Mouse (Mus musculus) CH12.LX (cell line): ENCODE measurements around the gene Gdpd1. TPM values are rescaled to one million over a fixed set of nuclear protein-coding genes. Genes with fewer than 3 reads are reported as not detected.
A peak's percentile ranks its signal among the peaks of the same experiment; 100 is the strongest.

ENCODE experiments used
- DNase-seq: peaks from one replicate; pipeline ENCODE4 v3.0.0-alpha.2; 2013; ENCODE audit errors: extremely low read depth
- H3K27ac ChIP-seq: 2 replicates; pipeline ENCODE4 v1.5.1; 2012; ENCODE audit warnings: low read depth, mild to moderate bottlenecking, control low read depth, moderate library complexity; ENCODE audit not compliant: insufficient read depth
- H3K27me3 ChIP-seq: replicated peaks from 2 replicates; pipeline ENCODE3; 2012; ENCODE audit warnings: inconsistent platforms
- H3K36me3 ChIP-seq, 2 experiments: replicated peaks in 1 of 2; 2 replicates each; pipeline versions ENCODE3 to v1.6.1; 2012; ENCODE audit warnings: inconsistent platforms in 1 of 2, low read length in 1 of 2, mild to moderate bottlenecking in 1 of 2, mixed read lengths in 1 of 2, moderate library complexity in 1 of 2; ENCODE audit not compliant: control insufficient read depth in 1 of 2, insufficient read depth in 1 of 2
- H3K4me1 ChIP-seq, 2 experiments: 2 replicates each; pipeline ENCODE4 v1.6.1; 2012; ENCODE audit warnings: inconsistent platforms in 1 of 2, moderate library complexity in 1 of 2; ENCODE audit not compliant: insufficient read depth in 2 of 2, control insufficient read depth in 1 of 2
- H3K4me2 ChIP-seq: 2 replicates; pipeline ENCODE4 v1.6.1; 2012; ENCODE audit warnings: low read depth, mild to moderate bottlenecking, control low read depth; ENCODE audit not compliant: poor library complexity, insufficient read depth, severe bottlenecking
- H3K4me3 ChIP-seq, 3 experiments: fragments of 150-350 bp in 1 of 3; sonication (generic) in 1 of 3; replicated peaks in 1 of 3; 2 replicates each; pipeline versions ENCODE3 to v1.5.1; 2011 to 2012; ENCODE audit warnings: low read depth in 2 of 3, low read length in 2 of 3, mild to moderate bottlenecking in 2 of 3, moderate library complexity in 2 of 3, control low read depth in 1 of 3, improper control_type of control experiment in 1 of 3, inconsistent platforms in 1 of 3, mixed read lengths in 1 of 3; ENCODE audit not compliant: poor library complexity in 1 of 3
- H3K79me2 ChIP-seq: replicated peaks from 2 replicates; pipeline ENCODE4 v1.6.1; 2012; ENCODE audit warnings: mild to moderate bottlenecking, moderate library complexity; ENCODE audit not compliant: control insufficient read depth, poor library complexity, insufficient read depth, severe bottlenecking; ENCODE audit errors: extremely low read depth
- H3K9ac ChIP-seq: 2 replicates; pipeline ENCODE4 v1.6.1; 2012; ENCODE audit warnings: low read depth, mild to moderate bottlenecking, control low read depth, moderate library complexity; ENCODE audit not compliant: insufficient read depth
- H3K9me3 ChIP-seq: replicated peaks from 2 replicates; pipeline ENCODE3; 2012; ENCODE audit warnings: low read length, inconsistent platforms, mixed read lengths
- CHD2 ChIP-seq: IDR thresholded peaks from 2 replicates; pipeline ENCODE4 v1.6.1; 2011; ENCODE audit warnings: low read length, improper control_type of control experiment
- CTCF ChIP-seq, 2 experiments: IDR thresholded peaks in 1 of 2; conservative IDR thresholded peaks in 1 of 2; 2 replicates each; pipeline ENCODE4 v1.5.1; 2011 to 2012; ENCODE audit warnings: low read depth in 2 of 2, low read length in 2 of 2, improper control_type of control experiment in 1 of 2, inconsistent platforms in 1 of 2, mild to moderate bottlenecking in 1 of 2, moderate library complexity in 1 of 2
- ELF1 ChIP-seq: IDR thresholded peaks from 2 replicates; pipeline ENCODE4 v1.6.1; 2014; ENCODE audit warnings: low read depth, mild to moderate bottlenecking, inconsistent platforms, low read length, improper control_type of control experiment
- EP300 ChIP-seq: IDR thresholded peaks from 2 replicates; pipeline ENCODE4 v1.6.1; 2011; ENCODE audit warnings: low read length, improper control_type of control experiment
- ETS1 ChIP-seq: conservative IDR thresholded peaks from 2 replicates; pipeline ENCODE4 v1.6.1; 2012; ENCODE audit warnings: low read depth, mild to moderate bottlenecking, inconsistent platforms, low read length, improper control_type of control experiment, moderate library complexity
- GABPA ChIP-seq: IDR thresholded peaks from 2 replicates; pipeline ENCODE4 v1.6.1; 2012; ENCODE audit warnings: low read depth, low read length, improper control_type of control experiment, inconsistent platforms; ENCODE audit not compliant: insufficient replicate concordance
- HCFC1 ChIP-seq: IDR thresholded peaks from 2 replicates; pipeline ENCODE4 v1.6.1; 2012; ENCODE audit warnings: low read depth, mild to moderate bottlenecking, inconsistent platforms, low read length, improper control_type of control experiment
- IRF4 ChIP-seq: IDR thresholded peaks from 2 replicates; pipeline ENCODE4 v1.6.1; 2014; ENCODE audit warnings: low read depth, mild to moderate bottlenecking, inconsistent platforms, low read length, improper control_type of control experiment
- JUND ChIP-seq: conservative IDR thresholded peaks from 2 replicates; pipeline ENCODE4 v1.6.1; 2011; ENCODE audit warnings: low read depth, low read length, improper control_type of control experiment
- MAFK ChIP-seq: IDR thresholded peaks from 2 replicates; pipeline ENCODE4 v1.6.1; 2011; ENCODE audit warnings: low read length, improper control_type of control experiment; ENCODE audit not compliant: insufficient replicate concordance
- MAX ChIP-seq: IDR thresholded peaks from 2 replicates; pipeline ENCODE4 v1.6.1; 2011; ENCODE audit warnings: low read length, improper control_type of control experiment
- MAZ ChIP-seq: IDR thresholded peaks from 2 replicates; pipeline ENCODE4 v1.6.1; 2012; ENCODE audit warnings: low read depth, mild to moderate bottlenecking, inconsistent platforms, low read length, improper control_type of control experiment, moderate library complexity
- MXI1 ChIP-seq: IDR thresholded peaks from 2 replicates; pipeline ENCODE4 v1.6.1; 2011; ENCODE audit warnings: mild to moderate bottlenecking, low read depth, low read length, improper control_type of control experiment
- NELFE ChIP-seq: IDR thresholded peaks from 2 replicates; pipeline ENCODE4 v1.6.1; 2011; ENCODE audit warnings: low read depth, low read length, improper control_type of control experiment
- PAX5 ChIP-seq: IDR thresholded peaks from 2 replicates; pipeline ENCODE4 v1.6.1; 2012; ENCODE audit warnings: low read length, inconsistent platforms, mixed read lengths
- POLR2A ChIP-seq: IDR thresholded peaks from 2 replicates; pipeline ENCODE4 v1.6.1; 2011; ENCODE audit warnings: low read depth, mild to moderate bottlenecking, improper control_type of control experiment, low read length
- POLR2AphosphoS2 ChIP-seq: IDR thresholded peaks from 2 replicates; pipeline ENCODE4 v1.6.1; 2011; ENCODE audit warnings: low read depth, low read length, improper control_type of control experiment
- RAD21 ChIP-seq: IDR thresholded peaks from 2 replicates; pipeline ENCODE4 v1.6.1; 2011; ENCODE audit warnings: low read depth, mild to moderate bottlenecking, low read length, improper control_type of control experiment, moderate library complexity
- RCOR1 ChIP-seq: conservative IDR thresholded peaks from 2 replicates; pipeline ENCODE4 v1.6.1; 2012; ENCODE audit warnings: low read depth, mild to moderate bottlenecking, inconsistent platforms, low read length, improper control_type of control experiment
- TCF12 ChIP-seq: IDR thresholded peaks from 2 replicates; pipeline ENCODE4 v1.6.1; 2014; ENCODE audit warnings: low read depth, mild to moderate bottlenecking, inconsistent platforms, low read length, improper control_type of control experiment
- UBTF ChIP-seq: IDR thresholded peaks from 2 replicates; pipeline ENCODE4 v1.6.1; 2012; ENCODE audit warnings: low read depth, mild to moderate bottlenecking, inconsistent platforms, low read length, improper control_type of control experiment, moderate library complexity
- ZC3H11A ChIP-seq: IDR thresholded peaks from 2 replicates; pipeline ENCODE4 v1.6.1; 2012; ENCODE audit warnings: low read depth, mild to moderate bottlenecking, inconsistent platforms, low read length, improper control_type of control experiment
- ZMIZ1 ChIP-seq: IDR thresholded peaks from 2 replicates; pipeline ENCODE4 v1.6.1; 2012; ENCODE audit warnings: low read depth, mild to moderate bottlenecking, inconsistent platforms, low read length, improper control_type of control experiment
- ZNF384 ChIP-seq: IDR thresholded peaks from 2 replicates; pipeline ENCODE4 v1.6.1; 2012; ENCODE audit warnings: low read depth, low read length, improper control_type of control experiment, inconsistent platforms
- dilution Hi-C: fragments of 300-500 bp; cut with MboI; formaldehyde crosslinking; loops from 2 replicates; pipeline ENCODE4 v1.14.3; 2020; ENCODE audit warnings: low sequenced_read_pairs; ENCODE audit not compliant: extremely low pct_unique_long_range_greater_than_20kb, extremely low pct_ligation_motif_present
- in situ Hi-C: fragments of 300-500 bp; cut with MboI; formaldehyde crosslinking; loops from 3 replicates; pipeline ENCODE4 v1.14.3; 2019; ENCODE audit warnings: low sequenced_read_pairs, low pct_ligation_motif_present, low pct_unique_long_range_greater_than_20kb, mixed read lengths
- polyA plus RNA-seq: library from polyadenylated mRNA; unstranded; fragments of >175 nt; gene quantifications from 2 replicates; pipeline ENCODE4 v1.2.1, GENCODE M21; 2012; ENCODE audit warnings: low read depth; ENCODE audit not compliant: insufficient read length
- total RNA-seq, 2 experiments: library from RNA; depleted of rRNA; stranded (reverse); fragments of 300-350 nt in 1 of 2; fragments of >200 nt in 1 of 2; gene quantifications; 2 replicates each; pipeline ENCODE4 v1.2.3; 2012 to 2014

Gene Gdpd1
- total and polyA plus RNA-seq, 3 experiments, result 2.3 to 3.9 (median 2.7) TPM

DNA sequence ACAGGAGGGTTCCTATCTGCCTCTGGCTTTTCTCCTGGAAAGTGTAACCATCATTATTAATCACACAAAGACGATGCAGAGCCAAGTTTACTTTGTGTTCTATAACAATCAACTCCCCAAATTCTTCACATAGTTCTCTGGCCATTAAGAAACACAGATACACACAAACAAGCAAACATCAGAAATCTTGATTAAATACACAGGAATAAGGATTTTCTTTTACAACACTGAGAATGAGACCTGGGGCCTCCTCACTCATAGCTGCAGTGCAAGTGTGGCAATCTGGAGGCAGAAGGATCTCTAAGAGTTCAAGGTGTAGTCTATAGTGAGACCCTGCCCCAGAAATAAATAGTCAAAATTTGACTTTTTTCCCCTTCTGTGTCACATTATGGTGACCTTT, 9.8 kb upstream of the Gdpd1 start:
- Histone ChIP-seq H3K27ac (no peak overlapping the region), H3K4me2 (no peak overlapping the region), H3K79me2 (peaks cover 56% of the 10 kb centered on the region), H3K9me3 (no peaks in the 10 kb centered on the region), H3K4me1 (peaks cover 12 to 41% of the 10 kb centered on the region in 2 experiments), H3K27me3 (no peaks in the 10 kb centered on the region), H3K4me3 (no peak overlapping the region), H3K9ac (no peak overlapping the region), H3K36me3 (peaks cover 30 to 64% of the 10 kb centered on the region in 2 experiments)
- in situ Hi-C loops (no loop called here), dilution Hi-C loops (no loop called here)
- TF ChIP-seq POLR2AphosphoS2, result no peak
- no peak for TF ChIP-seq PAX5
- no peak for TF ChIP-seq MAZ
- no peak for TF ChIP-seq ELF1
- TF ChIP-seq NELFE, result no peak
- no peak for TF ChIP-seq UBTF
- TF ChIP-seq RAD21, result no peak
- no peak for TF ChIP-seq MAFK
- TF ChIP-seq ETS1, result no peak
- TF ChIP-seq JUND, result no peak
- no peak for TF ChIP-seq EP300
- no peak for TF ChIP-seq MXI1
- TF ChIP-seq TCF12, result no peak
- TF ChIP-seq ZMIZ1, result no peak
- no peak for TF ChIP-seq IRF4
- TF ChIP-seq CHD2, result no peak
- no peak for TF ChIP-seq HCFC1
- no peak for TF ChIP-seq ZNF384
- no peak for TF ChIP-seq POLR2A
- no peak for DNase-seq

DNA sequence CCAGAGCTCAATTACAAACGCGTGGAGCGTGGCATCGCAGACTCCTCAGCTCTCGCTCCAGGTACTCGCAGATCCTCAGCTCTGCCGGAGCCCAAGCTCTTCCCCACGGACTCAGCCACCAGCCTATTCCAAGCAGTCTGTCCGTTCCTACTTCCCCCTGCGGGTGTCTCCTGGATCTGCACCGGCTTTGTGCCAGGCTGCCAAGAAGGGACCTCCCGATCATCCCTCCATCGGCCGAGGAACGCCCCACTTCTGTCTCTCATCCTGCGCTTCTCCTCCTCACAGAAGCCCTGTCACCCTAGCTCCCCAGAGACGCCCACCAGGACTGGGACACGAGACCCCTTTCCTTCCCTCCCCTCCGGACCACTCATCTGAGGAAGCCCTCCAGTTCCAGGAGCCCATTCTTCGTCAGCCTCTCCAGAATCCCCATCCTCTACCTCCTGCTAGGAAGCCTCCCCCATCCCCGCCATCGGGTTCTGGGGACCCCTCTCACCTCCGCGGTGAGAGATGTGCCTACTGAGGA, 458 bp downstream of the Gdpd1 start:
- Histone ChIP-seq H3K27ac (no peak overlapping the region), H3K4me1 (peaks cover 0 to 15% of the 10 kb centered on the region in 2 experiments; a peak in 2 of 4 replicates), H3K36me3 (peaks cover 10 to 22% of the 10 kb centered on the region in 2 experiments), H3K4me3 (peak overlapping the region; percentile 51 to 62 (median 59)), H3K9ac (peak overlapping the region; percentile 59), H3K79me2 (no peaks in the 10 kb centered on the region), H3K9me3 (no peaks in the 10 kb centered on the region), H3K27me3 (peaks cover 6% of the 10 kb centered on the region), H3K4me2 (peak overlapping the region; percentile 92)
- dilution Hi-C loops, result no loop called here
- in situ Hi-C loops, result no loop called here
- peak; percentile 18; the same call in 1 of the 2 replicates for TF ChIP-seq MXI1
- TF ChIP-seq ETS1, result no peak
- no peak for TF ChIP-seq POLR2AphosphoS2
- peak in 1 of 2 experiments; percentile 41; a peak in 2 of 4 replicates for TF ChIP-seq CTCF (conservative IDR thresholded peaks at IDR 0.05 in 1 of 2, IDR thresholded peaks at IDR 0.05 in 1 of 2; ENCODE audit: low read depth in 2 of 2, low read length in 2 of 2)
- no peak for TF ChIP-seq RCOR1
- no peak; the same call in 1 of the 2 replicates for TF ChIP-seq RAD21
- TF ChIP-seq GABPA, result no peak
- no peak for TF ChIP-seq HCFC1
- TF ChIP-seq MAX, result no peak
- 0 out of 2 replicates have a peak, but pooled peaks have one; percentile 25 for TF ChIP-seq IRF4
- no peak for TF ChIP-seq ZC3H11A
- DNase-seq, result peak; percentile 30
